Mouse (Mus musculus): ENCODE data around the gene Tulp4. TPM values are rescaled to one million over a fixed set of nuclear protein-coding genes. Genes with fewer than 3 reads are reported as not detected.

Tulp4 gene
- polyA plus RNA-seq, 1 experiment: 56.4 TPM

- no peak overlapping the region for H3K4me2 ChIP-seq (ENCODE audit: low read depth)
- TF ChIP-seq POLR2A (IDR thresholded peaks at IDR 0.05; ENCODE audit: insufficient read length, low read depth) (no peak), REST (IDR thresholded peaks at IDR 0.05; ENCODE audit: insufficient read depth, insufficient read length) (no peak), MAX (IDR thresholded peaks at IDR 0.05; ENCODE audit: low read depth) (no peak), CEBPB (IDR thresholded peaks at IDR 0.05; ENCODE audit: insufficient read depth, poor library complexity, severe bottlenecking) (peak; percentile 56; the same call in 1 of the 2 replicates), MYOD1 (IDR thresholded peaks at IDR 0.05; ENCODE audit: control insufficient read depth in 1 of 3, insufficient read length in 2 of 3, low read depth in 2 of 3) (no peak)
- peaks cover 94% of the 10 kb centered on the region for H3K79me2 ChIP-seq (ENCODE audit: control insufficient read depth, insufficient read depth)
- H3ac ChIP-seq (ENCODE audit: control insufficient read depth, insufficient read length): no peak overlapping the region
- H3K27me3 ChIP-seq (ENCODE audit: control insufficient read depth, insufficient read depth, insufficient read length): no peaks in the 10 kb centered on the region
- no peaks in the 10 kb centered on the region for H3K36me3 ChIP-seq (ENCODE audit: control insufficient read depth, insufficient read depth)
- H3K4me3 ChIP-seq: no peak overlapping the region
These were observed 54.3 kb downstream of the Tulp4 start for GRCm38 (mm10) chr17:6160495-6160894.

GRCm38 (mm10) chr17:6161916-6162315 is 55.7 kb downstream of the Tulp4 start:
- Histone ChIP-seq H3ac (ENCODE audit: control insufficient read depth, insufficient read length) (no peak overlapping the region), H3K4me3 (no peak overlapping the region), H3K36me3 (ENCODE audit: control insufficient read depth, insufficient read depth) (no peaks in the 10 kb centered on the region), H3K27me3 (ENCODE audit: control insufficient read depth, insufficient read depth, insufficient read length) (no peaks in the 10 kb centered on the region), H3K79me2 (ENCODE audit: control insufficient read depth, insufficient read depth) (peaks cover 94% of the 10 kb centered on the region), H3K4me2 (ENCODE audit: low read depth) (peak overlapping the region; percentile 18)
- TF ChIP-seq SRF (IDR thresholded peaks at IDR 0.05; ENCODE audit: control insufficient read depth, insufficient read length, low read depth) (no peak), MYOG (IDR thresholded peaks at IDR 0.05; ENCODE audit: control insufficient read depth in 1 of 3, insufficient read depth in 1 of 3, insufficient read length in 2 of 3, low read depth in 2 of 3) (peak in 1 of 3 experiments; percentile 24), CEBPB (IDR thresholded peaks at IDR 0.05; ENCODE audit: insufficient read depth, poor library complexity, severe bottlenecking) (peak; percentile 48; the same call in 1 of the 2 replicates)

DNA sequence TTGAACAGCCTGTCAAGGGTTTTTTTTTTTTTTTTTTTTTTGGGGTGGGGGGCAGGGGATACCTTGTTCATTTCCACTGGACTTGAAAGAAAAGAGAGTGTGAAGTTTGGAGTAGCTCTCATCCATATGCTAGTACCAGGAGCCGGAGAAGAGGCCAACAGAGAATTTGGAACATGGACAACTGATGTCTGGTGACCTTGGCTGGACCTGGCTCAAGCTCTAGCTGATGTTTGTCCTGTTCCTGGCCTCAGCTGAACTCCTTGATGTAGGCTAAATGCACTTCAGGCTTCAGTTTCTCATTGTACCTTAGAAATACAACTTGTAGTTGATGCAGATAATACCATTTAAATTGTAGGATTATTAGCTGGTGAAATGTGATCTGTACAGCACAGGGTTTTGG is 56.5 kb downstream of the Tulp4 start:
- H3K36me3 ChIP-seq (ENCODE audit: control insufficient read depth, insufficient read depth): no peaks in the 10 kb centered on the region
- H3K79me2 ChIP-seq (ENCODE audit: control insufficient read depth, insufficient read depth): peaks cover 94% of the 10 kb centered on the region
- TF ChIP-seq SRF (IDR thresholded peaks at IDR 0.05; ENCODE audit: control insufficient read depth, insufficient read length, low read depth) (no peak), MYOG (IDR thresholded peaks at IDR 0.05; ENCODE audit: control insufficient read depth in 1 of 3, insufficient read depth in 1 of 3, insufficient read length in 2 of 3, low read depth in 2 of 3) (no peak), USF1 (IDR thresholded peaks at IDR 0.05; ENCODE audit: low read depth) (no peak), TCF12 (IDR thresholded peaks at IDR 0.05; ENCODE audit: insufficient read depth, poor library complexity, severe bottlenecking) (no peak), POLR2A (IDR thresholded peaks at IDR 0.05; ENCODE audit: insufficient read length, low read depth) (no peak), POLR2AphosphoS2 (IDR thresholded peaks at IDR 0.05; ENCODE audit: insufficient read length, low read depth) (no peak), CEBPB (IDR thresholded peaks at IDR 0.05; ENCODE audit: insufficient read depth, poor library complexity, severe bottlenecking) (no peak), TCF3 (IDR thresholded peaks at IDR 0.05; ENCODE audit: insufficient read length, low read depth) (no peak), MYOD1 (IDR thresholded peaks at IDR 0.05; ENCODE audit: control insufficient read depth in 1 of 3, insufficient read length in 2 of 3, low read depth in 2 of 3) (no peak), MAX (IDR thresholded peaks at IDR 0.05; ENCODE audit: low read depth) (no peak), E2F4 (IDR thresholded peaks at IDR 0.05; ENCODE audit: insufficient read depth) (no peak), REST (IDR thresholded peaks at IDR 0.05; ENCODE audit: insufficient read depth, insufficient read length) (no peak)
- no peaks in the 10 kb centered on the region for H3K27me3 ChIP-seq (ENCODE audit: control insufficient read depth, insufficient read depth, insufficient read length)
- no peak overlapping the region for H3K4me2 ChIP-seq (ENCODE audit: low read depth)
- no peak overlapping the region for H3K4me3 ChIP-seq
- no peak overlapping the region for H3ac ChIP-seq (ENCODE audit: control insufficient read depth, insufficient read length)

DNA sequence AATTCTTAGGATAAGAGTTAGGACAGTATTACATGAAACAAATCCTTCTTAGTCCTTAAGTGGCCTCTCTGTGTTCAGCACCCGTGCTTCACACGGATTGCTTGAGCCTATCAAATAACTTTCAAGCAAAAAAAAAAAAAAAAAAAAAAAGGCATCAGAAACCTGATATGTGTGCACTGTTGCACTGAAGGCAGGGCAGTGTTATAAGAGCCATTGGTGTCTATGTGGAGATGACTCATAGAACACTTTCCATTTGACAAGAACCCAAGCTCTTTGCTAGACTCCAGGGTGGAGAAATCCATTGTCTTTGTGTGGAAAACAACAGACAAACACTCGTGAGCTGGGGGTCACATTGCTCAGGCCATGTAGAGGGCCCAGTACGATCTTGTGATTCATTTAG is 58.7 kb downstream of the Tulp4 start:
- no peaks in the 10 kb centered on the region for H3K36me3 ChIP-seq (ENCODE audit: control insufficient read depth, insufficient read depth)
- peaks cover 91% of the 10 kb centered on the region for H3K79me2 ChIP-seq (ENCODE audit: control insufficient read depth, insufficient read depth)
- H3K27me3 ChIP-seq (ENCODE audit: control insufficient read depth, insufficient read depth, insufficient read length): no peaks in the 10 kb centered on the region
- TF ChIP-seq CEBPB (IDR thresholded peaks at IDR 0.05; ENCODE audit: insufficient read depth, poor library complexity, severe bottlenecking) (peak; percentile 39; the same call in 1 of the 2 replicates), MYOG (IDR thresholded peaks at IDR 0.05; ENCODE audit: control insufficient read depth in 1 of 3, insufficient read depth in 1 of 3, insufficient read length in 2 of 3, low read depth in 2 of 3) (no peak)
- H3ac ChIP-seq (ENCODE audit: control insufficient read depth, insufficient read length): no peak overlapping the region
- no peak overlapping the region for H3K4me3 ChIP-seq
- H3K4me2 ChIP-seq (ENCODE audit: low read depth): peak overlapping the region; percentile 88

DNA sequence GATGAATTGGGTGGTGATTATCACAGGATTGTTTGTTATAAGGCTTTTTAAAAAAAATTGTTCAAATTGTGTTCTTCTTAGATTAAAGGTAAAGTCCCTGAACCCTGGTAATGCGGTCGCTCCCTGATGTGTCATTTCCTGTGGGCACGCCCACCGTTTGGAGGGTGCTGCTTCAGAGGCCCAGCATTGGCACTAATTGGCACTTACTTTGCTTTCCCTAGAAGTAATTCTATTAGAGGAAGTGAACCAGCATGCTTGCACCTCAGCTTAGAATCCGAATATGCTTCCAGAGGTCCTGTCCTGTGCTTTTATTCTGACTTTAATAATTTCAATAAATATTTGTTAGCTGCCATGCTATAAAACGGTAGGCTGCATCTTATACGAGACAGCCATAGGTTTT is 66.2 kb downstream of the Tulp4 start:
- Histone ChIP-seq H3K36me3 (ENCODE audit: control insufficient read depth, insufficient read depth) (peaks cover 10% of the 10 kb centered on the region), H3K79me2 (ENCODE audit: control insufficient read depth, insufficient read depth) (peaks cover 65% of the 10 kb centered on the region), H3K4me3 (no peak overlapping the region), H3K4me2 (ENCODE audit: low read depth) (peak overlapping the region; percentile 85), H3K27me3 (ENCODE audit: control insufficient read depth, insufficient read depth, insufficient read length) (no peaks in the 10 kb centered on the region), H3ac (ENCODE audit: control insufficient read depth, insufficient read length) (no peak overlapping the region)
- TF ChIP-seq MYOG (IDR thresholded peaks at IDR 0.05; ENCODE audit: control insufficient read depth in 1 of 3, insufficient read depth in 1 of 3, insufficient read length in 2 of 3, low read depth in 2 of 3): no peak
- no peak for TF ChIP-seq TCF3 (IDR thresholded peaks at IDR 0.05; ENCODE audit: insufficient read length, low read depth)

Measured in myocyte (in vitro differentiated cells).